Mouse (Mus musculus): ENCODE results near the gene Bcl2l2. TPM values are rescaled to one million over a fixed set of nuclear protein-coding genes. Genes with fewer than 3 reads are reported as not detected.

Bcl2l2 gene
- total RNA-seq (2014; fragmentation: Nextera tagmentation): 7.3 and 9.4 TPM in 2 replicates
- total RNA-seq (2017): 3.3 and 7.5 TPM in 2 replicates

GRCm38 (mm10) chr14:54883154-54884021 lies at the start of gene Bcl2l2, which contains the start of gene Gm20521:
Bcl2l2 (plus strand) TSS chr14:54883377.
Gm20521 (plus strand) TSS chr14:54883441.
- ATAC-seq (replicated peaks; ENCODE audit: low FRiP score, low TSS enrichment, poor library complexity, severe bottlenecking): peak; percentile 90

GRCm38 (mm10) chr14:54843461-54843860 lies 39.7 kb upstream of the Bcl2l2 start:
- no peak for ATAC-seq (replicated peaks; ENCODE audit: low FRiP score, low TSS enrichment, poor library complexity, severe bottlenecking)

- ATAC-seq (replicated peaks; ENCODE audit: low FRiP score, low TSS enrichment, poor library complexity, severe bottlenecking): no peak
These were observed 27.5 kb upstream of the Bcl2l2 start for GRCm38 (mm10) chr14:54855726-54856125.

GRCm38 (mm10) chr14:54856703-54857102 lies 26.5 kb upstream of the Bcl2l2 start:
- ATAC-seq (replicated peaks; ENCODE audit: low FRiP score, low TSS enrichment, poor library complexity, severe bottlenecking): no peak

- no peak for ATAC-seq (replicated peaks; ENCODE audit: low FRiP score, low TSS enrichment, poor library complexity, severe bottlenecking)
These were observed 25.3 kb upstream of the Bcl2l2 start for GRCm38 (mm10) chr14:54857891-54858290.

- ATAC-seq (replicated peaks; ENCODE audit: low FRiP score, low TSS enrichment, poor library complexity, severe bottlenecking): no peak
These were observed 22.7 kb upstream of the Bcl2l2 start for GRCm38 (mm10) chr14:54860511-54860910.

- ATAC-seq (replicated peaks; ENCODE audit: low FRiP score, low TSS enrichment, poor library complexity, severe bottlenecking): peak; percentile 95
These were observed 19.5 kb upstream of the Bcl2l2 start for GRCm38 (mm10) chr14:54863501-54864312.

- peak; percentile 57 for ATAC-seq (replicated peaks; ENCODE audit: low FRiP score, low TSS enrichment, poor library complexity, severe bottlenecking)
These were observed 18.7 kb upstream of the Bcl2l2 start for GRCm38 (mm10) chr14:54864313-54865036.

GRCm38 (mm10) chr14:54865626-54866025 lies 17.6 kb upstream of the Bcl2l2 start:
- ATAC-seq (replicated peaks; ENCODE audit: low FRiP score, low TSS enrichment, poor library complexity, severe bottlenecking): no peak

- ATAC-seq (replicated peaks; ENCODE audit: low FRiP score, low TSS enrichment, poor library complexity, severe bottlenecking): no peak
These were observed 16.9 kb upstream of the Bcl2l2 start for GRCm38 (mm10) chr14:54866268-54866667.

GRCm38 (mm10) chr14:54866936-54867335 lies 16.2 kb upstream of the Bcl2l2 start:
- ATAC-seq (replicated peaks; ENCODE audit: low FRiP score, low TSS enrichment, poor library complexity, severe bottlenecking): no peak

GRCm38 (mm10) chr14:54868026-54868425 lies 15.2 kb upstream of the Bcl2l2 start:
- no peak for ATAC-seq (replicated peaks; ENCODE audit: low FRiP score, low TSS enrichment, poor library complexity, severe bottlenecking)

- no peak for ATAC-seq (replicated peaks; ENCODE audit: low FRiP score, low TSS enrichment, poor library complexity, severe bottlenecking)
These were observed 12.3 kb upstream of the Bcl2l2 start, which contains the start of gene Homez for GRCm38 (mm10) chr14:54870861-54871260. Homez (minus strand) TSS chr14:54870961.

GRCm38 (mm10) chr14:54874165-54874564 lies 9.0 kb upstream of the Bcl2l2 start:
- no peak for ATAC-seq (replicated peaks; ENCODE audit: low FRiP score, low TSS enrichment, poor library complexity, severe bottlenecking)

- peak; percentile 28 for ATAC-seq (replicated peaks; ENCODE audit: low FRiP score, low TSS enrichment, poor library complexity, severe bottlenecking)
These were observed 7.2 kb upstream of the Bcl2l2 start for GRCm38 (mm10) chr14:54875844-54876538.

GRCm38 (mm10) chr14:54876539-54877047 lies 6.6 kb upstream of the Bcl2l2 start:
- peak; percentile 74 for ATAC-seq (replicated peaks; ENCODE audit: low FRiP score, low TSS enrichment, poor library complexity, severe bottlenecking)

- peak; percentile 73 for ATAC-seq (replicated peaks; ENCODE audit: low FRiP score, low TSS enrichment, poor library complexity, severe bottlenecking)
These were observed 6.0 kb upstream of the Bcl2l2 start, which contains the start of gene Ppp1r3e for GRCm38 (mm10) chr14:54877048-54877715. Ppp1r3e (minus strand) TSS chr14:54877550.

- no peak for ATAC-seq (replicated peaks; ENCODE audit: low FRiP score, low TSS enrichment, poor library complexity, severe bottlenecking)
These were observed 990 bp downstream of the Bcl2l2 start for GRCm38 (mm10) chr14:54884022-54884712.
